Mouse (Mus musculus) adrenal gland, postnatal 14 days (tissue): ENCODE results near the gene Nr5a2. TPM values are rescaled to one million over a fixed set of nuclear protein-coding genes. Genes with fewer than 3 reads are reported as not detected.

Experiments
- DNase-seq: peaks from one replicate; pipeline ENCODE4 v3.0.0; 2021; ENCODE audit warnings: mixed read lengths
- total RNA-seq: library from RNA; stranded (reverse); gene quantifications from 2 replicates; pipeline ENCODE4 v1.2.3, GENCODE M21; 2021

Nr5a2 gene
- total RNA-seq, 1 experiment from 2014 or later: 8.3 TPM

GRCm38 (mm10) chr1:136948511-136949275, 11.6 kb downstream of the Nr5a2 start:
- DNase-seq: peak; percentile 75

- DNase-seq: no peak
Measured at GRCm38 (mm10) chr1:136948127-136948422, 12.2 kb downstream of the Nr5a2 start.

DNA sequence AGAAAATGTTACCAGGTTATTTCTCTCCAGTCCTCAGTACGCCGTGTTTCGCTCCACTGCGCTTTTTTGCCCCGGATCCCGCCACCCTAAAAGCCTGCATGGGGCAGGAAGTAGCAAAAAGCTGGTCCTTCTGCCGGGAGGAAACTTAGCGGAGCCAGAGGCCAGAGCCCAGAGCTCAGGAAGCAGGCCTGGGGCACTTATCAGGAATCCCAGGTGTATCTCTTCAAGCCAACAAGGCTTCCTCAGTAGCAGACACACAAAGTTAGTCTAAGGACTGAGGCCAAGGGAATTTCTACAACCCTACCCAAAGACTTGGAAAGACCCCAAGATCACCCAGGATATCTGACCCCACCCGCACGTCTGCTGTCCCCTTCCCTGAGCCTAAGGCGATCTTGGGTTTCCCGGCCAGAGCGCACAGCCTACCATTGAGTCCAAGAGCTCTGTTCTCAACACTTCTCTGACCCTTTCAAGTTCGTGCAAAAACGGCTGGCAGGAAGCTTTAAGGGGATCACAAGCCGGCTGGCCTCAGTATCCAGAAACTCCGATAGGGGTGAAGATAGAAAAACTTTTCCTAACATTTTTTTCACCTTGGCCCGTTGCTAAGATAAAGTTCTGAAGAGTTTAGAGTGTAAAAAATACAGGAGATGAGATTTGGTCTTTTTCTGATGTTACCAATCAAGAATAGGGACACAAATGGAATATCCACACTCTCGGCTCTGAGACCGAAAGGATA, 12.7 kb downstream of the Nr5a2 start:
- no peak for DNase-seq

GRCm38 (mm10) chr1:136946806-136947393, 13.3 kb downstream of the Nr5a2 start:
- DNase-seq: no peak

DNA sequence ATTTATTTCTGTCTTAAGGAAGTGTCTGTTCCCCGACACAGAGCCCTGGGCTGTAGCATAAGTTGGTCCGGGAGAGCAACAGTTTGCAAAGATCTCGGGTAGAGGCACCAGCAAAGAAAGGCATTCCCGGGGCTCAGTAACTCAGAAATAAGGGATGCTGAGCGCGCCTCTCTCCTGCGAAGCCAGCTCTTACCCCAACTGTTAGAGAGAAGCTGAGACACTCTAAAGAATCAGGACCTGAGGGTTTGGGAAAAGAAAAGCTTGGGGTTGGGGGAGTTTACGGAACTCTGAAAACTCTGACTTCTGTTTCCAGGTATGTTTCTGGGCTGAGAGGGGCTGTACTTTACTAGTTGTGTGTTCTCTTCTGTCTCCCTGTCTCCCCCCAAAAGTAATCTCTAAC, 13.8 kb downstream of the Nr5a2 start:
- no peak for DNase-seq

DNA sequence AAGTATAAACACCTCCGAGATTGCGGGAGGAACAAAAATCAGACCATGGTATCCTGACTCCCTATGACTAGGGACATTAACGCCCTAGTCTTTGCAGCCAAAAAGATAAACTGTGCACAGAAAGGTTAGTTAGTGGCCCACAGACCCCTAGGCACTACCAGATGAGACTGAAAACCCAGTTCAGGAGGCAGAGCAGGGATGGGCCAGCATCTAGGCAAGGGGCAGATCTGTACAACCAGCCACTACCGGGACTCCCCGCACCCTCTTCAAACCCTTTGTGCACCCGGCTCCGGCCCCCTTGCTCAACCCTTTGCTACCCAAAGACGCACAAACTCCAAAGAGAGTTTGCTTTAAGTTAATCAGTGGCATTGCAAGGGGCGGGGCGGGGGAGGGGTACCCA, 14.4 kb downstream of the Nr5a2 start:
- DNase-seq: no peak

DNA sequence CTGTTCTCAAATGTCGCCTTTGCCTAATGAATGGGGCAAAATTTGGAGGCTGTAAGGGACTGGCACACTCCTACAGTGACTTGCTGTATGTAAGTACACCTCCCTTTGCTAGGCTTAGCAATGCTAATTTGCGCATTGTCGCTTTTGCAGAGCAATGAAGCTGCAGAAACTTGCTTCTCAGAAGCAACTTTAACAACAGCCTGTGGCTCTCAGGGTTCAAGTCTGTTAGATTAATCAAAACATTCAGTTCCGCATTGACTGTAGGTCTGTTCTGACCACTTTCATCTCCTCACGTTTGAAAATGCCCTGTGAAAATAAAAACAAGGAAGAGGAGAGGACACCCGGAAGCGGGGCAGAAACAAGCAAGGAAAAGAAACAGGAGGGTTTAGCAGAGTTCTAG, 14.8 kb downstream of the Nr5a2 start:
- DNase-seq: no peak

DNA sequence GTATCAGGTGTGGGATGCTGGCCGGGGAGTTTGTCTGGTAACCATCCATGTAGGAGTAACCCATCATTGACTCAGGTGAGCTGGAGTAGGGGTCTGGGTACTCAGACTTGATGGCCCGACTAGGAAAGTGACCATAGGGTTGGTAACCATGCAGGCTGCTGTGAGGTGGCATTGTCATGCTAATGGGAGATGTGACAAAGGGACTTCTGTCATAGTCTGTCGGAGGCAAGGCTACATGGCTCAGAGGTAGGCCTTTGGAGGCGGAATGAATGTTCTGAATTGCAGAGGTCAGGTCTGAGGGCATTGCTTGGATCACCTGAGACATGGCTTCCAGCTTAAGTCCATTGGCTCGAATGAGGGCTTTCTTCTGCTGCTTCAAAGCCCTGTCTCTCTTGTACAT, 19.6 kb downstream of the Nr5a2 start:
- no peak for DNase-seq

DNA sequence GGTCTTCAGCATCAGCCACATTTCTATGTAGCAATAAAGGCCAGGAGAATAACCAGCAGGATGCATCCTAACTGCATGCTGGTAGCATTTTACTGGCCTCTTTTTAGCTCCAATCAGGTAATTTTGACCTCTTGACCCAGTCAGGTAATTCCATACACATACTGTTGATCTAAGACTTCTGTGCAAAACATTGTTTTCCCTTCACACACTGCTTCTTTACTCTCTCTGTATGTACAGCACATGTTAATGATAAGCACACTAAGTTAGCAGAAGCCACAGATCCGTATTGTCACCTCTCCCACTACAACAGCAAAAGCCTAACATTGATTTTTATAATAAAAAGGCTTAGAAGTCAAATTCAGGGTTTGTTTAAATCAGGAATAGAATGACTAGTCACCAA, 21.0 kb downstream of the Nr5a2 start:
- DNase-seq: no peak

DNA sequence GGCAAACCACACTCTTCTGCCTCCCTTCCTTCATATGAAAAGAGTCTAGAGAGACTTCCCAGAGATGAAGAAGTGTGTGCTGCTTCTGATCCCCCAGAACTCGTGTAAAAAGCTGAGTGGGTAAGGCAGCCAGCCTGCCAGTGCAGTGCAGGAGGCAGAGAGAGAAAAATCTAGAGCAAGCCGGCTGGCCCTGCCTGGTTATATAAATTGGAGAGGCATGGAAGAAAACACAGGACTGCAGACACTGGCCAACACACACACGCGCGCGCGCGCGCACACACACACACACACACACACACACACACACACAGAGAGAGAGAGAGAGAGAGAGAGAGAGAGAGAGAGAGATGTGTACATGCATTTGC, 24.3 kb downstream of the Nr5a2 start:
- no peak for DNase-seq

DNA sequence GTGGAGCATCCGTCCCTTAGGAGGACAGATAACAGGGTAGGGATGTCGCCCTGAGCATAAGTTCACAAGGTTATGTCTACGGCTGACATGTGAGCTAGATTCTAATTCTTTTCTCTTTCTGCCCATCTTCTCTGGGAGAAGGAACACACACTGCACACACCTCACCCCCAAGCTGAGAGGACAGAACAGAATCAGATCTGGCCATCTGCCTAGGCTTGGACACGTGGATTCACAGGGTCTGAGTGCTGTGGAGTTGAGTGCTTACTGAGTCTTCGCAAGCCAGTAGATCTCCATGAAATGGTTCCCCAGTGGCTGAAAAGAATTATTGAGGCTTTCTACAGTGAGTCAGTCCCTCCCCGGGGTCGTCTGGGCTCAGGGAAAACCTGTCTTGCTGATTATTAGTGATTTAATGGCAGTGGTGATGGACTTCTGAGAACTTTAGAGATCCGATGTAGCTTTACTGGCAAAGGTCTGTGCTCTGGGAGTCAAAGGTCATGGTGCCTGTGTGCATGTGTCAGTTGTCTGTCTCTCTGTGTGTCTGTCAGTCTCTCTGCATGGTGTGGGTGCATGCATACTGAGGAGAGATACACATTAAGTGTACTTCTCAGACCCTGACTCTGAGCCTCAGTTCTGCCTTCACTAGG, 24.8 kb downstream of the Nr5a2 start:
- no peak for DNase-seq

DNA sequence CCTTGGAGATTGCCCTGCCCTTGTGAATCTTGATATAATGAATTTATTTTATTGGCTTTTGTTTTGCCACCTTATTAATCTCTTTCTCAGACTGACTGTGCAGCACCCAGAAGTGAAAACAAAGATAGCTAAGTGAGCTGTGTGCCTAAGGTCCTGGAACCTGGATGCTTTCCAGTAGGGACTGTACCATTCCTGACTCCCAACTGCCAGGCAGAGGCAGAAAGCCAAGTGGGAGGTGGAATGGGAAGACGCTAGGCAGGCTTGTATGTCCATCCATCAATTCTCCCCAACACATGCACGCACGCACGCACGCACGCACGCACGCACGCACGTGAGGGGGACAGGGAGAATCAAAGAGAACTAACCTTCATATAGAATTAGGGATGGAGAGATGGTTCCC, 26.2 kb downstream of the Nr5a2 start:
- DNase-seq: no peak

DNA sequence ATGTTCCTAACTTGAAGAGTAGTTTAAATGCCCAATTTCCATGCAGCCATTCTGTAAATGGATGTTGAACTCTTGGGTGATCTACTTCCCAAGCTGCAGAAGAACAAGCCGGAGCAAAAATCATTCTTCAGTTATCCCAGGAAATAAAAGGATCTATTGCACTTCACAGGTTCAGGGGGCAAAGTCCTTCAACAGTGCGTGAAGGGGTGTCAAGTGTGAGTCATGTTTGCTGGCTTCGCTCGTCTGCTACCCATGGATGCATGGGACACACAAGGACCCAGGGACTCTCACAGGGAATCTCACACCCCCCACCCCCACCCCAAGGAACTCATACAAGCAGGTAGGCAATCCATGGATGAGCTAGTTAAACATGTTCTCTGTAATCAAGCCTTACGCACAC, 29.2 kb downstream of the Nr5a2 start:
- DNase-seq: no peak

DNA sequence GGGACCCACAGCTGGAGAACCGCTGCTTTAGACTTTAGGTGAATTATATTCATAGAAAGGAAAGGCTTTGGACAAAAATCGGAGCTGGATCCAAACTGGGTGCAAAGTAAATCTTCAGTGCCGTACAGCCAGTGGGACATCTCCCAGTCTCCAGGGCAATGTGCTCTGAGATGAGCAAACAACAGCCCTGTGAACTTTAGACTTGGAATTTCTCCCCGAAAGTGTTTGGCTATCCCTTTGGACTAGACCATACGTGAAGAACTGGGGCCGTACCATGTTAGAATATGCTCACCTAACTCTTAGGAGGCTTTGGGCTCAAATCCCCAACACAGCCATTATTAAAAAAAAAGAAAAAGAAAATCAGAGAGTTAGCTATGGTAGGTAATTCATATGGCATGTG, 30.5 kb downstream of the Nr5a2 start:
- DNase-seq: no peak

GRCm38 (mm10) chr1:136927428-136927827, 32.8 kb downstream of the Nr5a2 start:
- no peak for DNase-seq

- no peak for DNase-seq
Measured at GRCm38 (mm10) chr1:136926026-136926425, 34.2 kb downstream of the Nr5a2 start.

DNA sequence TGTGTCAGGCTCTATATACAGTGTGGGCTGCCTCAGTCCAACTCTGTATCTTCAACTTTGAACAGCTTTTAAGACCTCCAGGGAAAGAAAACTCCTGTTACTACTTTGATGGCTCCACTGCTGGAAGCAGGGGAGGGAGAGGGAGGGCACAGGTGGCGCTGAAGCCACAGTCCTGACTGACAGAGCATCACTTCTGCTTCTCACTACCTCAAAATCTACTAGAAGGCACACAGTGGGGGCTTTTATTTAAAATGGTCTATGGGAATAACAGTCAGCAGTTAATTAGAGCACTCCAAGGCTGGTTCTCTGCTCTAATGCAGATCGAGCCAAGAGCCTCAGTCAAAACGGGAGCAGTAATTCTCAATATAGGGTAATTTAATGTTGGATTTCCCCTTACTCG, 40.2 kb downstream of the Nr5a2 start:
- no peak for DNase-seq

DNA sequence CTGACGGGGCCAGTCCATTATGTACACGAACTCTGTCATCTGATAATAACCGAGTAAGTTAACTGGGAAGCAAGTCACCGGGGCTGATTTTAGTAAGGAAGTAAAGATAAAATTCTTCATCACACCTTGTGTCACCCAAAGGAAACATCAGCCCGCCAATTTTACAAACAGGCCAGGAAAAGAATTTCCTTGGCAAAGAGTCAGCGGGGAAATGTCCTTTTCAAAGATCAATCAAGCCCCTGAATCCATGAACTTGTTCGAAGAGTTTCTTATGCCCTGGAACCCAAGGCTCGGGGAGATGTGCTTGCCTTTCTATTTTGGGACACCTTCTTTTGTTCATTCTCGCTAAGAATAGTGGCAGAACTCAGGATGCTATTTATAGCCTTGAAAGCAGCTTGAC, 41.5 kb downstream of the Nr5a2 start:
- no peak for DNase-seq

GRCm38 (mm10) chr1:136915438-136915837, 44.8 kb downstream of the Nr5a2 start:
- peak; percentile 36 for DNase-seq

GRCm38 (mm10) chr1:136911996-136912395, 48.3 kb downstream of the Nr5a2 start:
- peak; percentile 22 for DNase-seq

- no peak for DNase-seq
Measured at GRCm38 (mm10) chr1:136911594-136911860, 48.7 kb downstream of the Nr5a2 start.

DNA sequence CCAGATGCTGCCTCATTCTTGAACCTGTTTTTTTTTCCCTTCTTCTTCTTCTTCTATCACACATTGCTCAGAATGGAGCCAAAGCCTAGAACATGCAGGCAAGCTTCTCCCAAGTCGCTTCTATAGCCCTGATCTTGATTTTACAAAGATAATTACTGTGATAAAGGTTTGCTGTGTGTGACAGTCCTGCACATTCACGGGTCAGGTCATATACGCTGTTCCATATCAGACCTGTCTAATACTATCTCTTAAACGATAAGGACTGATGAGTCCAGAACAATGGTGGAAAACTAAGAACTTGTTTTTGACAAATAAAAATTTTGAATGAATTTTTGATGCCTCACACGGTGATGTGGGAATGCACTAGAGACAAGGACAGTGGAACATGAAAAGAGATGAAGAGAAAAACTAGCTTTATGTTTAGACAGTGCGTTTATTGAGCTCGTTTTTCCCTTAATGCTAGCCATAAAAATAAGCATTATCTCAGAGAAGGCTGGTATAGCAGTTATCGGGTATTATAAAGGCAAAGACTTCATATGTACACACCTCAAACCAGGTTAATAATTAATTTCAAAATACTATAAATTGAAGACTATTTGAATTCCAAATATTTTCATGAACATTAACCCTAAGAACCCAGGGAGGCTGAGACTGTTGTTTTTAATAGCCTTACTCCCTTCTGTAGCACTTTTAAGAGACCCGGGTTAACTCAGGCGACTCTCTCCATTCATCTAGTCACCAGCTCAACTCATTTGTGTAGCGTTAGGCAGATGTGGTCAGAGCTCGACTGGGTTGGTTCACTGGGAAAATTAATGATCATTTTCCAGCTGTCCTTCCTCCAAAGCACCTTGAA, 49.3 kb downstream of the Nr5a2 start:
- DNase-seq: peak; percentile 14

- DNase-seq: no peak
Measured at GRCm38 (mm10) chr1:136910144-136910543, 50.1 kb downstream of the Nr5a2 start.
